Mouse (Mus musculus) midbrain, embryonic 14.5 days (tissue): ENCODE results near the gene Plekha3. TPM values are rescaled to one million over a fixed set of nuclear protein-coding genes. Genes with fewer than 3 reads are reported as not detected.
A peak's percentile ranks its signal among the peaks of the same experiment; 100 is the strongest.

Experiments used
- ATAC-seq: fragments of 200-750 bp; cut with Nextera tagmentation; 2 replicates; pipeline ENCODE4 v1.8.0; 2017; ENCODE audit warnings: moderate number of reproducible peaks, moderate library complexity; ENCODE audit not compliant: low FRiP score, low TSS enrichment
- DNase-seq: peaks from one replicate; pipeline ENCODE4 v3.0.0-alpha.2; 2015
- H3K27ac ChIP-seq: fragments of 300-500 bp; sonication (generic); replicated peaks from 2 replicates; pipeline ENCODE4 v1.5.1; 2014; ENCODE audit warnings: mild to moderate bottlenecking, low read depth, low read length, moderate library complexity
- H3K27me3 ChIP-seq: fragments of 300-500 bp; sonication (generic); 2 replicates; pipeline ENCODE4 v1.6.1; 2014; ENCODE audit warnings: low read length, control low read depth, mixed read lengths; ENCODE audit not compliant: control insufficient read depth, insufficient read depth
- H3K36me3 ChIP-seq: fragments of 300-500 bp; sonication (generic); 2 replicates; pipeline ENCODE4 v1.6.1; 2014; ENCODE audit warnings: low read length, control low read depth; ENCODE audit not compliant: control insufficient read depth, insufficient read depth
- H3K4me1 ChIP-seq: fragments of 300-500 bp; sonication (generic); 2 replicates; pipeline ENCODE4 v1.6.1; 2014; ENCODE audit warnings: mild to moderate bottlenecking, antibody characterized with exemption, low read length, control low read depth; ENCODE audit not compliant: control insufficient read depth, insufficient read depth
- H3K4me2 ChIP-seq: fragments of 300-500 bp; sonication (generic); 2 replicates; pipeline ENCODE4 v1.6.1; 2014; ENCODE audit warnings: mild to moderate bottlenecking, low read length, moderate library complexity
- H3K4me3 ChIP-seq: fragments of 300-500 bp; sonication (generic); replicated peaks from 2 replicates; pipeline ENCODE4 v1.5.1; 2014; ENCODE audit warnings: low read depth, low read length
- H3K9ac ChIP-seq: fragments of 300-500 bp; sonication (generic); replicated peaks from 2 replicates; pipeline ENCODE4 v1.6.1; 2014; ENCODE audit warnings: mild to moderate bottlenecking, low read length, moderate library complexity
- H3K9me3 ChIP-seq: fragments of 300-500 bp; sonication (generic); 2 replicates; pipeline ENCODE4 v1.6.1; 2016; ENCODE audit warnings: low read length, control low read depth, mixed read lengths; ENCODE audit not compliant: control insufficient read depth
- WGBS: fragments of 180-500 bp; shearing (Covaris S2); extraction: QIAGEN DNeasy Blood & Tissue Kit; methylation state at CpG from one replicate; pipeline ENCODE4 v1.1.7; 2014; 5-methylcytosine and 5-hydroxymethylcytosine counted together
- polyA plus RNA-seq: library from polyadenylated mRNA; unstranded; fragments of >200 nt; fragmentation: Nextera tagmentation; extraction: Ambion mirVana; gene quantifications from 2 replicates; pipeline ENCODE4 v1.2.1, GENCODE M21; 2014

The Plekha3 gene
- polyA plus RNA-seq, result 11.8 and 13.9 TPM in 2 replicates

GRCm38 (mm10) chr2:76674725-76675427 is at the start of gene Plekha3:
TSS of gene Plekha3 (plus strand) at chr2:76675281.
- Histone ChIP-seq H3K9ac (peak within 1 kb of the TSS; percentile 71), H3K36me3 (no peaks in the 10 kb centered on the region), H3K27me3 (no peaks in the 10 kb centered on the region), H3K27ac (peak within 1 kb of the TSS; percentile 76), H3K4me3 (peak within 1 kb of the TSS; percentile 76), H3K4me1 (peaks cover 23% of the 10 kb centered on the region), H3K4me2 (peak within 1 kb of the TSS; percentile 63), H3K9me3 (no peaks in the 10 kb centered on the region)
- 4% methylated on average over 51 of the region's 52 CpGs for WGBS
- ATAC-seq (peak; percentile 78), DNase-seq (peak; percentile 89)

GRCm38 (mm10) chr2:76630293-76630692 is 44.8 kb upstream of the Plekha3 start:
- Histone ChIP-seq H3K9ac (no peak overlapping the region), H3K9me3 (no peaks in the 10 kb centered on the region; the same call in 1 of the 2 replicates), H3K27ac (no peak overlapping the region), H3K4me1 (no peaks in the 10 kb centered on the region), H3K4me3 (no peak overlapping the region), H3K36me3 (peaks cover 79% of the 10 kb centered on the region), H3K27me3 (no peaks in the 10 kb centered on the region), H3K4me2 (no peak overlapping the region)
- ATAC-seq (no peak), DNase-seq (no peak)
- WGBS, result 96% methylated on average over 12 of the region's 12 CpGs

- Histone ChIP-seq H3K4me3 (no peak overlapping the region), H3K27me3 (no peaks in the 10 kb centered on the region), H3K27ac (no peak overlapping the region), H3K9me3 (no peaks in the 10 kb centered on the region; the same call in 1 of the 2 replicates), H3K36me3 (peaks cover 87% of the 10 kb centered on the region), H3K9ac (no peak overlapping the region), H3K4me2 (no peak overlapping the region), H3K4me1 (no peaks in the 10 kb centered on the region)
- ATAC-seq, result no peak
- 54% methylated on average over 4 of the region's 4 CpGs for WGBS
- DNase-seq, result no peak
Observed at GRCm38 (mm10) chr2:76631600-76631999, 43.5 kb upstream of the Plekha3 start.

- no peak overlapping the region for H3K27ac ChIP-seq
- no peaks in the 10 kb centered on the region for H3K4me1 ChIP-seq
- no peak for ATAC-seq
- H3K27me3 ChIP-seq, result no peaks in the 10 kb centered on the region
- H3K9me3 ChIP-seq, result no peaks in the 10 kb centered on the region
- H3K4me3 ChIP-seq, result no peak overlapping the region
- DNase-seq, result no peak
- WGBS, result 97% methylated on average over 2 of the region's 2 CpGs
- H3K36me3 ChIP-seq, result peaks cover 73% of the 10 kb centered on the region
- no peak overlapping the region for H3K4me2 ChIP-seq
- no peak overlapping the region for H3K9ac ChIP-seq
Observed at GRCm38 (mm10) chr2:76639637-76640036, 35.4 kb upstream of the Plekha3 start.

- DNase-seq (no peak), ATAC-seq (no peak)
- H3K4me2 ChIP-seq, result no peak overlapping the region
- H3K36me3 ChIP-seq, result peaks cover 37% of the 10 kb centered on the region
- no peaks in the 10 kb centered on the region for H3K9me3 ChIP-seq
- H3K27me3 ChIP-seq, result no peaks in the 10 kb centered on the region
- peaks cover 6% of the 10 kb centered on the region for H3K4me1 ChIP-seq
- no peak overlapping the region for H3K9ac ChIP-seq
- no peak overlapping the region for H3K4me3 ChIP-seq
- H3K27ac ChIP-seq, result no peak overlapping the region
Observed at GRCm38 (mm10) chr2:76643801-76644200, 31.3 kb upstream of the Plekha3 start.

GRCm38 (mm10) chr2:76647441-76647869 is 27.6 kb upstream of the Plekha3 start:
- peak overlapping the region; percentile 69 for H3K4me2 ChIP-seq

GRCm38 (mm10) chr2:76647883-76648570 is 27.1 kb upstream of the Plekha3 start, which contains the start of the genes Prkra and Pjvk:
TSS of gene Prkra (minus strand) at chr2:76648015.
TSS of gene Pjvk (plus strand) at chr2:76648476.
- Histone ChIP-seq H3K4me1 (peaks cover 6% of the 10 kb centered on the region), H3K9ac (peak within 1 kb of the TSS; percentile 86), H3K4me2 (peak within 1 kb of the TSS; percentile 69), H3K27me3 (no peaks in the 10 kb centered on the region), H3K9me3 (no peaks in the 10 kb centered on the region), H3K4me3 (peak within 1 kb of the TSS; percentile 70), H3K36me3 (peaks cover under 1% of the 10 kb centered on the region; the same call in 1 of the 2 replicates), H3K27ac (peak within 1 kb of the TSS; percentile 91)
- WGBS, result under 1% methylated on average over 41 of the region's 42 CpGs
- peak; percentile 98 for ATAC-seq
- DNase-seq, result peak; percentile 99

More at GRCm38 (mm10) chr2:76647441-76647869, 27.6 kb upstream of the Plekha3 start:
- Histone ChIP-seq H3K9me3 (no peaks in the 10 kb centered on the region), H3K27me3 (no peaks in the 10 kb centered on the region), H3K36me3 (peaks cover 5% of the 10 kb centered on the region), H3K9ac (peak overlapping the region; percentile 86), H3K4me1 (peaks cover 6% of the 10 kb centered on the region), H3K4me3 (peak overlapping the region; percentile 70), H3K27ac (peak overlapping the region; percentile 91)
- ATAC-seq (peak; percentile 70), DNase-seq (peak; percentile 77)
- under 1% methylated on average over 31 of the region's 32 CpGs for WGBS

GRCm38 (mm10) chr2:76648666-76649141 is 26.4 kb upstream of the Plekha3 start:
- Histone ChIP-seq H3K36me3 (no peaks in the 10 kb centered on the region), H3K4me1 (peaks cover 6% of the 10 kb centered on the region), H3K9ac (peak overlapping the region; percentile 86), H3K9me3 (no peaks in the 10 kb centered on the region), H3K4me3 (peak overlapping the region; percentile 70), H3K27ac (peak overlapping the region; percentile 91), H3K4me2 (peak overlapping the region; percentile 69), H3K27me3 (no peaks in the 10 kb centered on the region)
- WGBS, result 31% methylated on average over 13 of the region's 13 CpGs
- DNase-seq (no peak), ATAC-seq (peak; percentile 18)
